Mouse (Mus musculus) midbrain, embryonic 16.5 days (tissue): Measurements from ENCODE around the gene Disc1. TPM values are rescaled to one million over a fixed set of nuclear protein-coding genes. Genes with fewer than 3 reads are reported as not detected.

Experiments used
- ATAC-seq: fragments of 200-750 bp; cut with Nextera tagmentation; 2 replicates; pipeline ENCODE4 v1.8.0; 2017; ENCODE audit warnings: moderate TSS enrichment
- H3K27ac ChIP-seq: fragments of 300-500 bp; sonication (generic); 2 replicates; pipeline ENCODE4 v1.5.1; 2014; ENCODE audit warnings: mild to moderate bottlenecking, low read length, mixed read lengths
- H3K27me3 ChIP-seq: fragments of 300-500 bp; sonication (generic); 2 replicates; pipeline ENCODE4 v1.6.1; 2014; ENCODE audit warnings: low read depth, low read length, mixed read lengths; ENCODE audit not compliant: control insufficient read depth, insufficient read depth
- H3K36me3 ChIP-seq: fragments of 300-500 bp; sonication (generic); 2 replicates; pipeline ENCODE4 v1.6.1; 2014; ENCODE audit warnings: mild to moderate bottlenecking, low read length, moderate library complexity, mixed read lengths; ENCODE audit not compliant: control insufficient read depth, insufficient read depth
- H3K4me1 ChIP-seq: fragments of 300-500 bp; sonication (generic); 2 replicates; pipeline ENCODE4 v1.6.1; 2014; ENCODE audit warnings: mild to moderate bottlenecking, low read length, mixed read lengths; ENCODE audit not compliant: control insufficient read depth, insufficient read depth
- H3K4me2 ChIP-seq: fragments of 300-500 bp; sonication (generic); 2 replicates; pipeline ENCODE4 v1.6.1; 2014; ENCODE audit warnings: mild to moderate bottlenecking, low read length, mixed read lengths
- H3K4me3 ChIP-seq: fragments of 300-500 bp; sonication (generic); 2 replicates; pipeline ENCODE4 v1.5.1; 2014; ENCODE audit warnings: low read depth, mild to moderate bottlenecking, low read length, moderate library complexity, mixed read lengths
- H3K9ac ChIP-seq: fragments of 300-500 bp; sonication (generic); 2 replicates; pipeline ENCODE4 v1.6.1; 2014; ENCODE audit warnings: low read depth, low read length, mixed read lengths
- H3K9me3 ChIP-seq: fragments of 300-500 bp; sonication (generic); replicated peaks from 2 replicates; pipeline ENCODE4 v1.6.1; 2014; ENCODE audit warnings: mild to moderate bottlenecking, low read length, mixed read lengths; ENCODE audit not compliant: control insufficient read depth, poor library complexity, severe bottlenecking
- WGBS: fragments of 180-500 bp; shearing (Covaris S2); extraction: QIAGEN DNeasy Blood & Tissue Kit; methylation state at CpG from one replicate; pipeline ENCODE4 v1.1.7; 2014; 5-methylcytosine and 5-hydroxymethylcytosine counted together
- polyA plus RNA-seq: library from polyadenylated mRNA; unstranded; fragments of >200 nt; fragmentation: Nextera tagmentation; extraction: Ambion mirVana; gene quantifications from 2 replicates; pipeline ENCODE4 v1.2.1, GENCODE M21; 2015

The Disc1 gene
- polyA plus RNA-seq, 1 experiment from 2014 or later = 1.2 TPM

DNA sequence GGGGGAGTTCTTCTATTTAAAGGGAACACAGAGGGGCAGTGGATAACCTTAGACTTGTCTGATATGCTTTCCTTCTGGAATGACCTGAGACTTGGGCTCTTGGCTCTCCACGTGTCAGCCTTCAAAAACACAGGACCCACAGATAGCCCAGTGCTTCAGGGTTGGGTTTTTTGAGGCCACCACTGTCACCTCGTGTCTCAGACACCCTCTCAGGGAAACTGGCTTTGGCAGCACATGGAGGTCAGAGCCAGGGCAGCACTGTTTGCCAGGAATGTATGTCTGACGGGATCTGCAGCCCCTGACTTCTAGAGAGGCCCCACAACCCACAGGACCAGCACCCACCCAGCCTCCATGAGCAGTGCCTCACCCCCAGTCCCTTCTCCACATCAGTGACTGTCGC lies 120.9 kb downstream of the Disc1 start:
- no peaks in the 10 kb centered on the region for H3K9me3 ChIP-seq
- H3K27me3 ChIP-seq = no peaks in the 10 kb centered on the region
- no peaks in the 10 kb centered on the region for H3K36me3 ChIP-seq
- no peak overlapping the region for H3K4me2 ChIP-seq
- H3K4me3 ChIP-seq = no peak overlapping the region
- H3K9ac ChIP-seq = no peak overlapping the region
- no peak overlapping the region for H3K27ac ChIP-seq
- ATAC-seq = no peak
- WGBS = 78% methylated on average over 4 of the region's 4 CpGs
- H3K4me1 ChIP-seq = 0 out of 2 replicates have a peak, but pooled peaks cover 3% of the 10 kb centered on the region

DNA sequence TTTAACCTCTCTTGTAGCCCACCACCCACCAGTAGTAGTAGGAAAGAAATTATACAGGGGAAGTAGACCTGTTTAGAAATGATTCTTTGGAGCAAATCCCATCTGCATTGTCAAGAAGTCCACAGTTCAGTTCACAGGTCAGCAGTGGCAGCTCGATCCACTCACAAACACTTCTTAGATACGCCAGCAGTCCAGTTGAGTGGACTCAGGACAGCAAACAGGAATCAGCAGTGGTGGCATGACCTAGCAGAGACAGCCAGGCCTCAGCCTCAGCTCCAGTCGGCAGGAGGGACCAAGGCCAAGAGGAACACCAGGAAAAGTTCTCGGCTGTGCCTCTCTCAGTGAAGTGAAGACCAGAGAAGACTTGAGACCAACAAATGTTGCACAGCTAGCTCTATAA lies 121.7 kb downstream of the Disc1 start:
- H3K27ac ChIP-seq = no peak overlapping the region
- WGBS = 92% methylated on average over 4 of the region's 4 CpGs

DNA sequence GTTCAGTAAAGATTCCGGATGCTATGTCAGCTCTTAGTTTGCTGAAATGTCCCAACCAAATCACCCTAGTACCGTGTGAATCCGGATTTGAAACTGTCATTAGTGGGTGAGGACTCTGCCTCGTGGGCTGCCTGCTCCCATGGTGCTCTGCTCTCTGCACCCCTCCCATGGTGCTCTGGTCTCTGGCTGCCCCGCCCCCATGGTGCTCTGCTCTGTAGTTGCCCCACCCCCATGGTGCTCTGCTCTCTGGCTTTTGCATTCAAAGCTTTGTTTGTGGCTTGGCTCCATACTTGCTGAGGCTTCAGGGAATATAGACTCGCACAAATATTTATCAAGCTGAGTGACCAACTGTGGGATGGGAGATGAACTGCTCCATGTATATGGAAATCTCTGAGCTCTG lies 123.1 kb downstream of the Disc1 start:
- 81% methylated on average over 6 of the region's 6 CpGs for WGBS
- H3K4me2 ChIP-seq = no peak overlapping the region
- no peaks in the 10 kb centered on the region for H3K36me3 ChIP-seq
- no peaks in the 10 kb centered on the region for H3K9me3 ChIP-seq
- H3K9ac ChIP-seq = no peak overlapping the region
- ATAC-seq = no peak
- no peaks in the 10 kb centered on the region; the same call in 1 of the 2 replicates for H3K27me3 ChIP-seq
- H3K4me3 ChIP-seq = no peak overlapping the region
- H3K27ac ChIP-seq = no peak overlapping the region
- H3K4me1 ChIP-seq = 0 out of 2 replicates have a peak, but pooled peaks cover 3% of the 10 kb centered on the region

More for the DNA sequence above, 121.7 kb downstream of the Disc1 start:
- H3K4me2 ChIP-seq = no peak overlapping the region
- H3K4me1 ChIP-seq = 0 out of 2 replicates have a peak, but pooled peaks cover 3% of the 10 kb centered on the region
- no peaks in the 10 kb centered on the region for H3K9me3 ChIP-seq
- no peak overlapping the region for H3K9ac ChIP-seq
- H3K4me3 ChIP-seq = no peak overlapping the region
- H3K27me3 ChIP-seq = no peaks in the 10 kb centered on the region
- ATAC-seq = no peak
- H3K36me3 ChIP-seq = no peaks in the 10 kb centered on the region

DNA sequence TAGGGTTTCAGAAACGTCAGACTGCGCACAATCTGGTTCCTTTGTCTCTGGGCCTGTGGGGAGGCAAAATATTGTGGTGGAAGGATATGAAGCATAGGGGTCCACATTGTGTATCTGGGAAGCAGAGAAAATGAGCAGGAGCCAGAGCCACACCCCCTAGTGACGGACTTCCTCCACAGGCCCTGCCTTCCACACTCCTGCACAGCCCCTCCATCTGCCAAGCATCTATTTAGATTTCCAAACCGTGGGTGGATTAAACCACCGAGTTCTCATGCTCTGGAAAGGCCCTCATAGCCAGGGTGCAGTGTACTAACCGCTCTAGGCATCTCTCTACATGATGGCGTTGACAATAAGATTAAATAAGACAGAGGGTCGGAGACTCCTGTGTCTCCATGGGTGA lies 124.0 kb downstream of the Disc1 start:
- 84% methylated on average over 8 of the region's 8 CpGs for WGBS
- H3K4me3 ChIP-seq = no peak overlapping the region
- H3K27me3 ChIP-seq = peaks cover under 1% of the 10 kb centered on the region; the same call in 1 of the 2 replicates
- H3K27ac ChIP-seq = no peak overlapping the region
- no peak overlapping the region for H3K9ac ChIP-seq
- ATAC-seq = no peak
- H3K36me3 ChIP-seq = no peaks in the 10 kb centered on the region
- no peaks in the 10 kb centered on the region for H3K9me3 ChIP-seq
- 0 out of 2 replicates have a peak, but pooled peaks cover 3% of the 10 kb centered on the region for H3K4me1 ChIP-seq
- H3K4me2 ChIP-seq = no peak overlapping the region

DNA sequence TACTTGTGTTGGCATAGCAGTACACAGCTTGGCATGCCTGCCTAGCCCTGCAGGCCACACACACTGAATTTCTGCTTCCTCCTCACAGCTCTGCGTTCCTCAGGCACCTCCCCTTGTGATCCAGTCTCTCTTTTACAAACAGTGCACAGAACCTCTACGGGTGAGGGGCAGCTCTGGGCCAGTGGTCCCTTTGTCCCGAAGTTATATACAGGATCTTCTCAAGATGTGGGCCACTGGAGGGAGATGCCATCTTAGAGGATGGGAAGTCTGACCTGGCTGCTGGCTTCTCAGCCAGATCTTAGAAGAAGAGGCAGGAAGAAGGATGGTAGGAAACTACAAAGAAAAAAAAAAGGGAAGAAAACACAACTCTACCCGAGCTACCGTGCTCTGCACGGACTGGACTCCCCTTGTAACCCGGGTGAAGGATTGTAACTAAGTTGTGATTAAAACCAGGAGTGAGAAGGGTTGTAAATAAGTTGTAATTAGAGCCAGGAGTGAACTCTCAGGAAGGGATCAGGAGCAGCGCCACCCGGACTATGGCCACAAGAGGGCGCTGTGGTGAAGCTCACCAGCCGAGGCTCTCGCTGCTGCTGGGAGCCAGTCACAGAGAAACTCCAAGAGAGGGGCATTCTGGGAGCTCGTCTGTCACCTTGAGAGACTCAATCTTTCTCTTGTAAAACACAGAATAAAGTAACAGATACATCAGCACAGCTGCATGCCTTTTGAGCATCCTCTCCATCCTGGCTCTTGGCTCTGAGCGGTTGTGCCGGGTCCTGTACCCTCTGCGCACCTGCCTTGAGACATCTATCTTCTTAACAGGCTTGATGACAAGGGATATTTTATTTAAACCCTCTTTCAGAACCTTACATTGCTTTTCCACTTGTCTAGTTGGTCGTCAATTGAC lies 129.8 kb downstream of the Disc1 start:
- Histone ChIP-seq H3K27ac (no peak overlapping the region), H3K9ac (no peak overlapping the region)
- peak; percentile 62 for ATAC-seq

GRCm38 (mm10) chr8:125184452-125184817 lies 130.4 kb downstream of the Disc1 start:
- Histone ChIP-seq H3K4me1 (0 out of 2 replicates have a peak, but pooled peaks cover 2% of the 10 kb centered on the region), H3K9ac (no peak overlapping the region), H3K4me2 (no peak overlapping the region), H3K27ac (no peak overlapping the region), H3K9me3 (no peaks in the 10 kb centered on the region), H3K27me3 (peaks cover 4% of the 10 kb centered on the region; the same call in 1 of the 2 replicates), H3K4me3 (no peak overlapping the region), H3K36me3 (no peaks in the 10 kb centered on the region)
- no peak for ATAC-seq
- WGBS = 49% methylated on average over 9 of the region's 9 CpGs

More for the DNA sequence above, 129.8 kb downstream of the Disc1 start:
- peaks cover 4% of the 10 kb centered on the region; the same call in 1 of the 2 replicates for H3K27me3 ChIP-seq
- H3K4me1 ChIP-seq = 0 out of 2 replicates have a peak, but pooled peaks cover 2% of the 10 kb centered on the region
- H3K9me3 ChIP-seq = no peaks in the 10 kb centered on the region
- no peaks in the 10 kb centered on the region for H3K36me3 ChIP-seq
- no peak overlapping the region for H3K4me3 ChIP-seq
- H3K4me2 ChIP-seq = no peak overlapping the region
- 23% methylated on average over 17 of the region's 17 CpGs for WGBS

GRCm38 (mm10) chr8:125184881-125185280 lies 130.9 kb downstream of the Disc1 start:
- peaks cover 4% of the 10 kb centered on the region; the same call in 1 of the 2 replicates for H3K27me3 ChIP-seq
- ATAC-seq = no peak
- H3K9me3 ChIP-seq = no peaks in the 10 kb centered on the region
- 80% methylated on average over 1 of the region's 1 CpGs for WGBS
- no peak overlapping the region for H3K27ac ChIP-seq
- no peaks in the 10 kb centered on the region for H3K36me3 ChIP-seq
- H3K9ac ChIP-seq = no peak overlapping the region
- no peak overlapping the region for H3K4me2 ChIP-seq
- 0 out of 2 replicates have a peak, but pooled peaks cover 2% of the 10 kb centered on the region for H3K4me1 ChIP-seq
- H3K4me3 ChIP-seq = no peak overlapping the region

DNA sequence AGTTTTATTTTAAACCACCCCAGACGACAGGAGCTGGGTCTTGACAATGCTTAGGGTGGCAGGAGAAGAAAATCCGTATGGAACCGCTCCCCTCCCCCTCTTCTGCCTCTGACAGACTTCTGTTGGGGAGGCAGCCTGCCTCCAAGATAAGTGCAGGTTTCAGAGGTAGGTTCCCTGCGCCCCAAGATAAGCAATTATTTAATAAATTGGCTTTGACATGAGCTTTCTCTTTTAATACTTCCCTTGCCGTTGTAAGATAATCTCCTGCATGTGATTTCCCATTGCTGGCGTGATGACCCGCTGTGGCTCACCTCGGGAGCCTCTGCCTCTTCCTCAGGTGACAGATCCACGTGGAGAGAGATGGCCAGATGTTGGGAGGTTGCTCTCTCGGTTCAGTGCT lies 133.0 kb downstream of the Disc1 start:
- H3K9ac ChIP-seq = no peak overlapping the region
- 0 out of 2 replicates have a peak overlapping the region, but pooled peaks have one; percentile 2 for H3K4me2 ChIP-seq

GRCm38 (mm10) chr8:125193701-125194100 lies 139.7 kb downstream of the Disc1 start:
- no peaks in the 10 kb centered on the region for H3K9me3 ChIP-seq
- no peak overlapping the region for H3K9ac ChIP-seq
- 81% methylated on average over 5 of the region's 5 CpGs for WGBS
- H3K4me1 ChIP-seq = no peaks in the 10 kb centered on the region; the same call in 1 of the 2 replicates
- H3K4me2 ChIP-seq = no peak overlapping the region
- no peaks in the 10 kb centered on the region for H3K27me3 ChIP-seq
- H3K36me3 ChIP-seq = no peaks in the 10 kb centered on the region
- ATAC-seq = no peak
- H3K27ac ChIP-seq = no peak overlapping the region
- no peak overlapping the region for H3K4me3 ChIP-seq

More for the DNA sequence above, 133.0 kb downstream of the Disc1 start:
- no peak overlapping the region for H3K4me3 ChIP-seq
- H3K27ac ChIP-seq = no peak overlapping the region
- 22% methylated on average over 10 of the region's 10 CpGs for WGBS
- no peak for ATAC-seq
- H3K4me1 ChIP-seq = 0 out of 2 replicates have a peak, but pooled peaks cover 2% of the 10 kb centered on the region
- H3K27me3 ChIP-seq = peaks cover 4% of the 10 kb centered on the region; the same call in 1 of the 2 replicates
- H3K36me3 ChIP-seq = no peaks in the 10 kb centered on the region
- no peaks in the 10 kb centered on the region for H3K9me3 ChIP-seq
